Mouse (Mus musculus) mesoderm, embryonic 11.5 days (tissue): Measurements from ENCODE around the gene Acvr1c.

Experiments
- DNase-seq: peaks from one replicate; pipeline ENCODE4 v3.0.0-alpha.2; 2012; ENCODE audit warnings: low read depth, low spot score

Acvr1c gene

GRCm38 (mm10) chr2:58357414-58358131, at the start of gene Acvr1c:
Acvr1c (minus strand) TSS chr2:58357895.
- DNase-seq, result peak; percentile 35

- DNase-seq, result no peak
Observed at GRCm38 (mm10) chr2:58403481-58403880, 45.8 kb upstream of the Acvr1c start.

GRCm38 (mm10) chr2:58388601-58389000, 30.9 kb upstream of the Acvr1c start:
- DNase-seq, result no peak

- DNase-seq, result no peak
Observed at GRCm38 (mm10) chr2:58380020-58380419, 22.3 kb upstream of the Acvr1c start.

- no peak for DNase-seq
Observed at GRCm38 (mm10) chr2:58379475-58379874, 21.8 kb upstream of the Acvr1c start.

GRCm38 (mm10) chr2:58377417-58378130, 19.9 kb upstream of the Acvr1c start:
- no peak for DNase-seq

GRCm38 (mm10) chr2:58366196-58366595, 8.5 kb upstream of the Acvr1c start:
- no peak for DNase-seq

- DNase-seq, result no peak
Observed at GRCm38 (mm10) chr2:58361361-58362046, 3.8 kb upstream of the Acvr1c start.

GRCm38 (mm10) chr2:58358132-58358460, 401 bp upstream of the Acvr1c start:
- DNase-seq, result no peak

- DNase-seq, result no peak
Observed at GRCm38 (mm10) chr2:58357068-58357413, 654 bp downstream of the Acvr1c start.

- no peak for DNase-seq
Observed at GRCm38 (mm10) chr2:58354389-58354788, 3.3 kb downstream of the Acvr1c start.

GRCm38 (mm10) chr2:58352846-58353245, 4.8 kb downstream of the Acvr1c start:
- DNase-seq, result no peak

GRCm38 (mm10) chr2:58350657-58351056, 7.0 kb downstream of the Acvr1c start:
- no peak for DNase-seq

GRCm38 (mm10) chr2:58336730-58337129, 21.0 kb downstream of the Acvr1c start:
- DNase-seq, result no peak

- no peak for DNase-seq
Observed at GRCm38 (mm10) chr2:58329589-58329988, 28.1 kb downstream of the Acvr1c start.

GRCm38 (mm10) chr2:58324118-58324901, 33.4 kb downstream of the Acvr1c start:
- DNase-seq, result peak; percentile 77

- no peak for DNase-seq
Observed at GRCm38 (mm10) chr2:58323274-58323673, 34.4 kb downstream of the Acvr1c start.

GRCm38 (mm10) chr2:58316186-58316585, 41.5 kb downstream of the Acvr1c start:
- no peak for DNase-seq

- no peak for DNase-seq
Observed at GRCm38 (mm10) chr2:58309695-58310094, 48.0 kb downstream of the Acvr1c start.

GRCm38 (mm10) chr2:58304450-58304849, 53.2 kb downstream of the Acvr1c start:
- DNase-seq, result no peak

- no peak for DNase-seq
Observed at GRCm38 (mm10) chr2:58289759-58290431, 67.8 kb downstream of the Acvr1c start.
